Mouse (Mus musculus): ENCODE measurements at regions not wholly inside any gene's neighbourhood (a gene's known extent, or its start where the extent isn't known, plus 50 kb on each side); places are given as distances from the start of the nearest gene placed in this dataset.

DNA sequence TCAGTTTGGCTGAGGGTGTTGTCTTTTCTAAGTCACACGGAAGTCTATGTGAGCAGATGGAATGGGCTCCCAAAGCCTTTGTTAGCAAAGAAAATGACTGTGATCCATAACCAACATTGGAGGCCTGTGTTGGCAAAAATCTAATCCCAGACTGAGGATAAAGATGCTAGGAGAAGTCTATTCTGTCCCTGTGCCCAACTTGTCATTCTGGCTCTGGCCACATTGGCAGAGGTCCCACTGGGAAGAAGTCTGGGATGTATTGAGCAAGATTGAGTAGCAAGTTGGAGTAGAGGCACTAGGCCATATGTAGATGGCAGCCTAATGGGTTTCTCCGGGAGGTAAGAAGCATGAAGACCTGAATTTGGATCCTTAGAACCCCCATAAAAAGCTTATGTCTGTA is 54.1 kb downstream of the Nog start:
- no peak overlapping the region for H3K4me2 ChIP-seq (replicated peaks; ENCODE audit: low read depth)
- no peaks in the 10 kb centered on the region for H3K4me1 ChIP-seq (replicated peaks; ENCODE audit: control insufficient read depth, insufficient read depth, low read length)
- no peaks in the 10 kb centered on the region for H3K9me3 ChIP-seq (ENCODE audit: control insufficient read depth)
- no peak for ATAC-seq
- H3K27ac ChIP-seq (ENCODE audit: low read depth, low read length), result no peak overlapping the region
- TF ChIP-seq CTCF (IDR thresholded peaks at IDR 0.05; ENCODE audit: low read depth), result no peak
- no peak overlapping the region for H3K9ac ChIP-seq (ENCODE audit: low read depth, low read length)
- H3K27me3 ChIP-seq (replicated peaks; ENCODE audit: control insufficient read depth, insufficient read depth, low read length), result no peaks in the 10 kb centered on the region
- WGBS, result 95% methylated on average over 2 of the region's 2 CpGs
- no peak overlapping the region for H3K4me3 ChIP-seq (ENCODE audit: low read depth, low read length)
- H3K36me3 ChIP-seq (ENCODE audit: control insufficient read depth, insufficient read depth), result no peaks in the 10 kb centered on the region

GRCm38 (mm10) chr11:89243370-89243769 is 58.8 kb downstream of the Nog start:
- WGBS, result 17% methylated on average over 3 of the region's 3 CpGs
- Histone ChIP-seq H3K27me3 (replicated peaks; ENCODE audit: control insufficient read depth, insufficient read depth, low read length) (no peaks in the 10 kb centered on the region), H3K9ac (ENCODE audit: low read depth, low read length) (no peak overlapping the region), H3K27ac (ENCODE audit: low read depth, low read length) (no peak overlapping the region), H3K9me3 (ENCODE audit: control insufficient read depth) (no peaks in the 10 kb centered on the region), H3K4me3 (ENCODE audit: low read depth, low read length) (no peak overlapping the region), H3K4me1 (replicated peaks; ENCODE audit: control insufficient read depth, insufficient read depth, low read length) (no peaks in the 10 kb centered on the region), H3K4me2 (replicated peaks; ENCODE audit: low read depth) (no peak overlapping the region), H3K36me3 (ENCODE audit: control insufficient read depth, insufficient read depth) (no peaks in the 10 kb centered on the region)
- no peak for ATAC-seq
- TF ChIP-seq CTCF (IDR thresholded peaks at IDR 0.05; ENCODE audit: low read depth), result peak; percentile 74

DNA sequence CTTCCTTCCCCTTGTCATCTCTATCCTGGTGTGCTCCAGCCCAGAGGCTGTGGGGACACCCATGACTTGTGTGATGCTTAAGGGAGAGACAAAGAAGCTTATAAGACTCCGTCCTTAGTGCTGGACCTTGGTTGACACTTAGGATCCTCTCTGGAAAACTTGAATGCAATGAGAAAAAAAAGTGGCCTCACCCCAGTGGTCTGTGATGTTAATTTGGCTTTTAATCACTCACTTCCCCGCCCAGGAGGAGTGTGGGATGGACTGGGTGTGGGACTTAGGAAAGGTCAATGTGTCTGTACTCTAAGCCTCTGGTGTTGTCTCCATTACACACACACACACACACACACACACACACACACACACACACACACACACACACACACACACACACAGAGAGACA is 60.0 kb downstream of the Nog start:
- Histone ChIP-seq H3K36me3 (ENCODE audit: control insufficient read depth, insufficient read depth) (no peaks in the 10 kb centered on the region), H3K4me2 (replicated peaks; ENCODE audit: low read depth) (no peak overlapping the region), H3K4me3 (ENCODE audit: low read depth, low read length) (no peak overlapping the region), H3K4me1 (replicated peaks; ENCODE audit: control insufficient read depth, insufficient read depth, low read length) (no peaks in the 10 kb centered on the region), H3K9ac (ENCODE audit: low read depth, low read length) (no peak overlapping the region), H3K27ac (ENCODE audit: low read depth, low read length) (no peak overlapping the region), H3K27me3 (replicated peaks; ENCODE audit: control insufficient read depth, insufficient read depth, low read length) (no peaks in the 10 kb centered on the region), H3K9me3 (ENCODE audit: control insufficient read depth) (no peaks in the 10 kb centered on the region)
- WGBS, result 80% methylated on average over 2 of the region's 2 CpGs
- no peak for ATAC-seq
- TF ChIP-seq CTCF (IDR thresholded peaks at IDR 0.05; ENCODE audit: low read depth), result no peak

GRCm38 (mm10) chr11:89239891-89240290 is 62.2 kb downstream of the Nog start:
- Histone ChIP-seq H3K27ac (ENCODE audit: low read depth, low read length) (no peak overlapping the region), H3K4me1 (replicated peaks; ENCODE audit: control insufficient read depth, insufficient read depth, low read length) (no peaks in the 10 kb centered on the region), H3K36me3 (ENCODE audit: control insufficient read depth, insufficient read depth) (no peaks in the 10 kb centered on the region), H3K27me3 (replicated peaks; ENCODE audit: control insufficient read depth, insufficient read depth, low read length) (no peaks in the 10 kb centered on the region), H3K4me3 (ENCODE audit: low read depth, low read length) (no peak overlapping the region), H3K4me2 (replicated peaks; ENCODE audit: low read depth) (no peak overlapping the region), H3K9ac (ENCODE audit: low read depth, low read length) (no peak overlapping the region), H3K9me3 (ENCODE audit: control insufficient read depth) (no peaks in the 10 kb centered on the region)
- 36% methylated on average over 9 of the region's 9 CpGs for WGBS
- no peak for TF ChIP-seq CTCF (IDR thresholded peaks at IDR 0.05; ENCODE audit: low read depth)
- no peak for ATAC-seq

- Histone ChIP-seq H3K4me2 (replicated peaks; ENCODE audit: low read depth) (no peak overlapping the region), H3K4me1 (replicated peaks; ENCODE audit: control insufficient read depth, insufficient read depth, low read length) (no peaks in the 10 kb centered on the region), H3K9me3 (ENCODE audit: control insufficient read depth) (no peaks in the 10 kb centered on the region), H3K27ac (ENCODE audit: low read depth, low read length) (no peak overlapping the region), H3K27me3 (replicated peaks; ENCODE audit: control insufficient read depth, insufficient read depth, low read length) (no peaks in the 10 kb centered on the region), H3K9ac (ENCODE audit: low read depth, low read length) (no peak overlapping the region), H3K36me3 (ENCODE audit: control insufficient read depth, insufficient read depth) (no peaks in the 10 kb centered on the region), H3K4me3 (ENCODE audit: low read depth, low read length) (no peak overlapping the region)
- no peak for ATAC-seq
- TF ChIP-seq CTCF (IDR thresholded peaks at IDR 0.05; ENCODE audit: low read depth), result no peak
- 83% methylated on average over 3 of the region's 3 CpGs for WGBS
Measured at GRCm38 (mm10) chr11:89236904-89237303, 65.2 kb downstream of the Nog start.

- H3K27ac ChIP-seq (ENCODE audit: low read depth, low read length), result no peak overlapping the region
- no peaks in the 10 kb centered on the region for H3K36me3 ChIP-seq (ENCODE audit: control insufficient read depth, insufficient read depth)
- no peak overlapping the region for H3K4me3 ChIP-seq (ENCODE audit: low read depth, low read length)
- no peaks in the 10 kb centered on the region for H3K27me3 ChIP-seq (replicated peaks; ENCODE audit: control insufficient read depth, insufficient read depth, low read length)
- 63% methylated on average over 9 of the region's 9 CpGs for WGBS
- H3K9ac ChIP-seq (ENCODE audit: low read depth, low read length), result no peak overlapping the region
- H3K4me2 ChIP-seq (replicated peaks; ENCODE audit: low read depth), result no peak overlapping the region
- H3K4me1 ChIP-seq (replicated peaks; ENCODE audit: control insufficient read depth, insufficient read depth, low read length), result no peaks in the 10 kb centered on the region
- H3K9me3 ChIP-seq (ENCODE audit: control insufficient read depth), result no peaks in the 10 kb centered on the region
- TF ChIP-seq CTCF (IDR thresholded peaks at IDR 0.05; ENCODE audit: low read depth), result no peak
- ATAC-seq, result no peak
Measured at GRCm38 (mm10) chr11:89232884-89233480, 69.2 kb downstream of the Nog start.

GRCm38 (mm10) chr11:89229726-89230125 is 72.4 kb downstream of the Nog start:
- TF ChIP-seq CTCF (IDR thresholded peaks at IDR 0.05; ENCODE audit: low read depth), result no peak
- no peak overlapping the region for H3K27ac ChIP-seq (ENCODE audit: low read depth, low read length)
- H3K27me3 ChIP-seq (replicated peaks; ENCODE audit: control insufficient read depth, insufficient read depth, low read length), result no peaks in the 10 kb centered on the region
- no peaks in the 10 kb centered on the region for H3K36me3 ChIP-seq (ENCODE audit: control insufficient read depth, insufficient read depth)
- H3K4me1 ChIP-seq (replicated peaks; ENCODE audit: control insufficient read depth, insufficient read depth, low read length), result no peaks in the 10 kb centered on the region
- H3K4me3 ChIP-seq (ENCODE audit: low read depth, low read length), result no peak overlapping the region
- H3K9ac ChIP-seq (ENCODE audit: low read depth, low read length), result no peak overlapping the region
- no peaks in the 10 kb centered on the region for H3K9me3 ChIP-seq (ENCODE audit: control insufficient read depth)
- WGBS, result 62% methylated on average over 5 of the region's 5 CpGs
- H3K4me2 ChIP-seq (replicated peaks; ENCODE audit: low read depth), result no peak overlapping the region
- ATAC-seq, result no peak
